Mouse (Mus musculus): Measurements from ENCODE around the gene P2rx7.

GRCm38 (mm10) chr5:122730776-122731175 is 87.1 kb downstream of the P2rx7 start:
- TF ChIP-seq CEBPB (IDR thresholded peaks at IDR 0.05; ENCODE audit: insufficient read depth, poor library complexity, severe bottlenecking) (no peak), MAX (IDR thresholded peaks at IDR 0.05; ENCODE audit: low read depth) (no peak), POLR2A (IDR thresholded peaks at IDR 0.05; ENCODE audit: insufficient read length, low read depth) (no peak)

Data from myocyte (in vitro differentiated cells).